Mouse (Mus musculus) hindbrain, embryonic 14.5 days (tissue): Measurements from ENCODE around the gene Tmtc4. TPM values are rescaled to one million over a fixed set of nuclear protein-coding genes. Genes with fewer than 3 reads are reported as not detected.

Experiments
- ATAC-seq: fragments of 200-750 bp; cut with Nextera tagmentation; 2 replicates; pipeline ENCODE4 v1.8.0; 2017; ENCODE audit warnings: moderate number of reproducible peaks, mild to moderate bottlenecking, moderate TSS enrichment, moderate library complexity; ENCODE audit not compliant: low FRiP score
- DNase-seq: peaks from one replicate; pipeline ENCODE4 v3.0.0-alpha.2; 2015; ENCODE audit warnings: low spot score
- H3K27ac ChIP-seq: fragments of 300-500 bp; sonication (generic); 2 replicates; pipeline ENCODE4 v1.5.1; 2014; ENCODE audit warnings: mild to moderate bottlenecking, moderate library complexity
- H3K27me3 ChIP-seq: fragments of 300-500 bp; sonication (generic); 2 replicates; pipeline ENCODE4 v1.6.1; 2014; ENCODE audit warnings: mild to moderate bottlenecking, low read length, mixed read lengths; ENCODE audit not compliant: control insufficient read depth, insufficient read depth
- H3K36me3 ChIP-seq: fragments of 300-500 bp; sonication (generic); replicated peaks from 2 replicates; pipeline ENCODE4 v1.6.1; 2014; ENCODE audit not compliant: control insufficient read depth, insufficient read depth
- H3K4me1 ChIP-seq: fragments of 300-500 bp; sonication (generic); replicated peaks from 2 replicates; pipeline ENCODE4 v1.6.1; 2014; ENCODE audit warnings: antibody characterized with exemption, low read length, mixed read lengths; ENCODE audit not compliant: control insufficient read depth, insufficient read depth
- H3K4me2 ChIP-seq: fragments of 300-500 bp; sonication (generic); replicated peaks from 2 replicates; pipeline ENCODE4 v1.6.1; 2014; ENCODE audit warnings: mild to moderate bottlenecking, moderate library complexity
- H3K4me3 ChIP-seq: fragments of 300-500 bp; sonication (generic); replicated peaks from 2 replicates; pipeline ENCODE4 v1.5.1; 2014; ENCODE audit warnings: mild to moderate bottlenecking, low read length
- H3K9ac ChIP-seq: fragments of 300-500 bp; sonication (generic); 2 replicates; pipeline ENCODE4 v1.6.1; 2014
- H3K9me3 ChIP-seq: fragments of 300-500 bp; sonication (generic); 2 replicates; pipeline ENCODE4 v1.6.1; 2016; ENCODE audit warnings: low read length; ENCODE audit not compliant: control insufficient read depth
- WGBS: fragments of 180-500 bp; shearing (Covaris S2); extraction: QIAGEN DNeasy Blood & Tissue Kit; methylation state at CpG from one replicate; pipeline ENCODE4 v1.1.7; 2014; 5-methylcytosine and 5-hydroxymethylcytosine counted together
- polyA plus RNA-seq: library from polyadenylated mRNA; unstranded; fragments of >200 nt; fragmentation: Nextera tagmentation; extraction: Ambion mirVana; gene quantifications from 2 replicates; pipeline ENCODE4 v1.2.1, GENCODE M21; 2014

Gene Tmtc4
- polyA plus RNA-seq, 1 experiment from 2014 or later, result 69.0 TPM

DNA sequence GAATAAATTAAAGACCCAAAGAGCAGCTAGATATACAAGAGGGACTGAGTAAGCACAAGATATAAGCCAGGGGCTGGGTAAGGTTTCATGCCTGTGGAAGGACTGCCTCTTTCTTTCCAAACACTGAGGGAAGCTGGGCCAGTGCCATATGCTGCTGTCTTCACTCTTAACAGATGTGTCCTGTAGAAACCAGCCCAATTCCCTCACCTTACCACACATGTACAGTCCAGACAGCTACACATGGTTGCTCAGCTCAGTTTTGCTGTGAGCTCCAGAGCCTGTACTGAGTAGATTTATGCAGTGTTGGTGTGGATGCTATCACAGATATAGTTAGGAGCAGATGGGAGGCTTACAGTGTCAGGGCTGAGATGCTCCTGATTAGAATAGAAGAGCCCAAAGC lies 83.2 kb downstream of the Tmtc4 start:
- H3K4me2 ChIP-seq, result no peak overlapping the region
- H3K27me3 ChIP-seq, result no peaks in the 10 kb centered on the region
- 0 out of 2 replicates have a peak, but pooled peaks cover 3% of the 10 kb centered on the region for H3K4me1 ChIP-seq
- no peaks in the 10 kb centered on the region for H3K9me3 ChIP-seq
- H3K9ac ChIP-seq, result no peak overlapping the region
- no peak overlapping the region for H3K4me3 ChIP-seq
- no peak overlapping the region for H3K27ac ChIP-seq
- no peaks in the 10 kb centered on the region for H3K36me3 ChIP-seq
- DNase-seq (no peak), ATAC-seq (no peak)

DNA sequence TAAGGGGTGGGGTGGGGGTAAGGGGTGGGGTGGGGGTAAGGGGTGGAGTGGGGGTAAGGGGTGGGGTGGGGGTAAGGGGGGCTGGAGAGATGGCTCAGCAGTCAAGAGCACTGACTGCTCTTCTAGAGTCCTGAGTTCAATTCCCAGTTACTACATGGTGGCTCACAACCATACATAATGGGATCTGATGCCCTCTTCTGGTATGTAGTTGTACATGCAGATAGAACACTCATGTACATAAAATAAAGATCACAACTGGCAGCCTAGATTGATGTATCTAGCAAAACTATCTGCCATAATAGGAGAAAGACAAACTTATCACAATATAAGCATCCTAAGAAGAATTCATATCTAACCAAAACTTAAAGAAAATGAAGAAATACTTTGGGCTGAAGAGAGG lies 85.3 kb downstream of the Tmtc4 start:
- H3K4me2 ChIP-seq, result no peak overlapping the region
- H3K4me1 ChIP-seq, result 0 out of 2 replicates have a peak, but pooled peaks cover 3% of the 10 kb centered on the region
- no peak overlapping the region for H3K9ac ChIP-seq
- no peaks in the 10 kb centered on the region for H3K27me3 ChIP-seq
- DNase-seq, result no peak
- no peak overlapping the region for H3K4me3 ChIP-seq
- no peaks in the 10 kb centered on the region for H3K36me3 ChIP-seq
- H3K9me3 ChIP-seq, result no peaks in the 10 kb centered on the region
- no peak overlapping the region for H3K27ac ChIP-seq
- no peak for ATAC-seq

- Histone ChIP-seq H3K4me3 (no peak overlapping the region), H3K4me2 (no peak overlapping the region), H3K36me3 (no peaks in the 10 kb centered on the region; the same call in 1 of the 2 replicates), H3K27me3 (no peaks in the 10 kb centered on the region), H3K27ac (no peak overlapping the region), H3K4me1 (no peaks in the 10 kb centered on the region), H3K9ac (no peak overlapping the region), H3K9me3 (no peaks in the 10 kb centered on the region)
- WGBS, result 97% methylated on average over 1 of the region's 1 CpGs
- ATAC-seq, result no peak
- no peak for DNase-seq
Measured at GRCm38 (mm10) chr14:122896106-122896505, 87.7 kb downstream of the Tmtc4 start.

GRCm38 (mm10) chr14:122891470-122891968 lies 92.3 kb downstream of the Tmtc4 start:
- Histone ChIP-seq H3K9me3 (no peaks in the 10 kb centered on the region), H3K27ac (no peak overlapping the region), H3K36me3 (no peaks in the 10 kb centered on the region; the same call in 1 of the 2 replicates), H3K4me1 (no peaks in the 10 kb centered on the region), H3K9ac (no peak overlapping the region), H3K27me3 (no peaks in the 10 kb centered on the region), H3K4me3 (no peak overlapping the region), H3K4me2 (no peak overlapping the region)
- 94% methylated on average over 12 of the region's 12 CpGs for WGBS
- ATAC-seq (no peak), DNase-seq (no peak)

GRCm38 (mm10) chr14:122888480-122888872 lies 95.4 kb downstream of the Tmtc4 start:
- no peak overlapping the region for H3K4me2 ChIP-seq
- ATAC-seq (no peak), DNase-seq (no peak)
- no peak overlapping the region for H3K9ac ChIP-seq
- 90% methylated on average over 1 of the region's 1 CpGs for whole genome bisulfite sequencing
- H3K27me3 ChIP-seq, result no peaks in the 10 kb centered on the region
- no peaks in the 10 kb centered on the region; the same call in 1 of the 2 replicates for H3K36me3 ChIP-seq
- H3K4me1 ChIP-seq, result peaks cover 17% of the 10 kb centered on the region; the same call in 1 of the 2 replicates
- H3K9me3 ChIP-seq, result no peaks in the 10 kb centered on the region
- H3K4me3 ChIP-seq, result no peak overlapping the region
- H3K27ac ChIP-seq, result no peak overlapping the region

GRCm38 (mm10) chr14:122887702-122888479 lies 95.9 kb downstream of the Tmtc4 start:
- no peak overlapping the region for H3K27ac ChIP-seq
- H3K9ac ChIP-seq, result no peak overlapping the region
- peaks cover 23% of the 10 kb centered on the region for H3K4me1 ChIP-seq
- H3K9me3 ChIP-seq, result no peaks in the 10 kb centered on the region
- 80% methylated on average over 3 of the region's 3 CpGs for WGBS
- DNase-seq (no peak), ATAC-seq (no peak)
- H3K4me3 ChIP-seq, result no peak overlapping the region
- H3K27me3 ChIP-seq, result no peaks in the 10 kb centered on the region
- no peak overlapping the region for H3K4me2 ChIP-seq
- no peaks in the 10 kb centered on the region; the same call in 1 of the 2 replicates for H3K36me3 ChIP-seq

GRCm38 (mm10) chr14:122887278-122887677 lies 96.6 kb downstream of the Tmtc4 start:
- Histone ChIP-seq H3K9me3 (no peaks in the 10 kb centered on the region), H3K27me3 (no peaks in the 10 kb centered on the region), H3K9ac (no peak overlapping the region), H3K4me1 (peaks cover 29% of the 10 kb centered on the region), H3K4me2 (no peak overlapping the region), H3K36me3 (no peaks in the 10 kb centered on the region; the same call in 1 of the 2 replicates), H3K27ac (no peak overlapping the region), H3K4me3 (no peak overlapping the region)
- DNase-seq (no peak), ATAC-seq (no peak)
- 85% methylated on average over 1 of the region's 1 CpGs for WGBS

- ATAC-seq, result no peak
Measured at GRCm38 (mm10) chr14:122885893-122886292, 97.9 kb downstream of the Tmtc4 start.

GRCm38 (mm10) chr14:122883821-122884584 lies 99.8 kb downstream of the Tmtc4 start:
- DNase-seq (peak; percentile 75), ATAC-seq (peak; percentile 53)
- WGBS, result 36% methylated on average over 10 of the region's 10 CpGs
- no peaks in the 10 kb centered on the region for H3K36me3 ChIP-seq
- peaks cover 36% of the 10 kb centered on the region for H3K4me1 ChIP-seq
- H3K9ac ChIP-seq, result no peak overlapping the region
- no peak overlapping the region for H3K4me3 ChIP-seq
- H3K9me3 ChIP-seq, result no peaks in the 10 kb centered on the region
- 0 out of 2 replicates have a peak, but pooled peaks cover under 1% of the 10 kb centered on the region for H3K27me3 ChIP-seq
- peak overlapping the region; percentile 47; the same call in 1 of the 2 replicates for H3K27ac ChIP-seq
- H3K4me2 ChIP-seq, result no peak overlapping the region

More at GRCm38 (mm10) chr14:122885893-122886292, 97.9 kb downstream of the Tmtc4 start:
- no peak overlapping the region for H3K9ac ChIP-seq
- H3K9me3 ChIP-seq, result no peaks in the 10 kb centered on the region
- WGBS, result 84% methylated on average over 7 of the region's 7 CpGs
- H3K4me2 ChIP-seq, result no peak overlapping the region
- no peak overlapping the region for H3K4me3 ChIP-seq
- no peak for DNase-seq
- no peak overlapping the region for H3K27ac ChIP-seq
- H3K4me1 ChIP-seq, result peaks cover 36% of the 10 kb centered on the region
- H3K36me3 ChIP-seq, result no peaks in the 10 kb centered on the region
- H3K27me3 ChIP-seq, result no peaks in the 10 kb centered on the region
